Mouse (Mus musculus): ENCODE data around the gene Col1a1. TPM values are rescaled to one million over a fixed set of nuclear protein-coding genes. Genes with fewer than 3 reads are reported as not detected.

Col1a1 gene
- polyA plus RNA-seq, 1 experiment: 115 TPM

DNA sequence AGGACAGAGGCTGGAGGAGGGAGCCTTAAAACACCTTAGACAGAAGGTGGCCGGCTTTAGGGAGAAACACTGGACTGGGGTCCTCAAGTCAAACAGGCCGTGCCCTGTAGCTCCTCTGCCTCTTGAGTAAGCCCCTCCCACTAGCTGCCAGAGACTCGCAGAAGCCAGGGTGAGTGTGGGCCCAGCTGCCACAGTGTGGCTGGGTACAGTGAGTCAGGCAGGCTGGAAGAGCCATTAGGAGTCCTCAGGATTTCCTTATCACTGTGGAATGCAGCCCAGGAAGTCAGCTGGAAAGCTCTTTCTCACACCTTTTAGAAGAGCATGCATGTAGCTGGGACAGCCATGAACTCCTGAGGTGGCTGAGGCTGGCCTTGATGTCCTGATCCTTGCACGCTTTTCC is 19.5 kb upstream of the Col1a1 start:
- WGBS: 33% methylated on average over 4 of the region's 4 CpGs
- Histone ChIP-seq H3K4me3 (replicated peaks; ENCODE audit: extremely low read depth, low read depth, low read length) (no peak overlapping the region), H3K4me1 (ENCODE audit: control insufficient read depth, insufficient read depth, low read length) (peaks cover 4% of the 10 kb centered on the region)
- TF ChIP-seq CTCF (IDR thresholded peaks at IDR 0.05; ENCODE audit: insufficient read depth, low read length) (no peak), POLR2A (IDR thresholded peaks at IDR 0.05; ENCODE audit: borderline replicate concordance, extremely low read depth, low read depth, low read length) (no peak)
- peak; percentile 38 for DNase-seq

DNA sequence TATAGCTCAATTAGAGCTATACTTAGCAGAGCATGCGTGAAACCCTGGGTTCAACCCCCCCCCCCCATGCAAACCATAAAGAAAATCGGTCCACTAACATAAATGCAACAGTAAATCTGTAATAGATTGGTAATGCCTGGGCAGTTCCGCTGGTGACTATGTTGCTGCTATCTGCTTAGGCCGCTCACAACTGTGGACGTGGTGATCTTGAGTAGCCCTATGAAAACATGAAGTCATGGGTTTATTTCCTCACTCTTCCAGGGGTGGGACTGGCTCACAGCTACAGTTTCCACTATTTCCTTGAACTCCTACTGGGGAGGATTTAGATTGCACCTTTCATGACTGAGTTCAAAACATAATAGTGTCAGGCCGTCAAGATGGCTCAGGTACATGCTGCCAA is 18.3 kb upstream of the Col1a1 start:
- Histone ChIP-seq H3K4me1 (ENCODE audit: control insufficient read depth, insufficient read depth, low read length) (peaks cover 4% of the 10 kb centered on the region), H3K4me3 (replicated peaks; ENCODE audit: extremely low read depth, low read depth, low read length) (no peak overlapping the region)
- 62% methylated on average over 6 of the region's 6 CpGs for WGBS
- TF ChIP-seq POLR2A (IDR thresholded peaks at IDR 0.05; ENCODE audit: borderline replicate concordance, extremely low read depth, low read depth, low read length): no peak
- no peak for TF ChIP-seq CTCF (IDR thresholded peaks at IDR 0.05; ENCODE audit: insufficient read depth, low read length)
- DNase-seq: no peak

DNA sequence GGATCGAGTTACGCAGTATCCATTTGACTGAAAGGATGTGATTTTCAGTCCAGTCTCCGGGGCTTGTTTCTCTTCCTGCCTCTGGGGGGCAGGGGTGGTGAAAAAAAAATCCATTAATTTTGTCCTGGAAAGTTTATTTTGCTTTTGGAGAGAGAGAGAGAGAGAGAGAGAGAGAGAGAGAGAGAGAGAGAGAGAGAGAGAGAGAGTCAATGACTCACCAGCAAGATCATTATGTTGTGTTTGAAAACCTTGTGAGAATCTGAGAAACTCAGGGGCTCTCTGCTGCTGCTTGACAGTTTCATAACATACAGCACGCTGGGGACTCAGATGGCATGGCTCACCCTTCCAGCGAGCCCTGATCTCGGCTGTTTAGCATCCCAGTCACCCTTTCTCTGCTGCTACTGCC is 15.0 kb upstream of the Col1a1 start:
- TF ChIP-seq POLR2A (IDR thresholded peaks at IDR 0.05; ENCODE audit: borderline replicate concordance, extremely low read depth, low read depth, low read length) (no peak), CTCF (IDR thresholded peaks at IDR 0.05; ENCODE audit: insufficient read depth, low read length) (no peak)
- no peak for DNase-seq
- Histone ChIP-seq H3K4me1 (ENCODE audit: control insufficient read depth, insufficient read depth, low read length) (no peaks in the 10 kb centered on the region; the same call in 1 of the 2 replicates), H3K4me3 (replicated peaks; ENCODE audit: extremely low read depth, low read depth, low read length) (no peak overlapping the region)
- 25% methylated on average over 6 of the region's 6 CpGs for WGBS

DNA sequence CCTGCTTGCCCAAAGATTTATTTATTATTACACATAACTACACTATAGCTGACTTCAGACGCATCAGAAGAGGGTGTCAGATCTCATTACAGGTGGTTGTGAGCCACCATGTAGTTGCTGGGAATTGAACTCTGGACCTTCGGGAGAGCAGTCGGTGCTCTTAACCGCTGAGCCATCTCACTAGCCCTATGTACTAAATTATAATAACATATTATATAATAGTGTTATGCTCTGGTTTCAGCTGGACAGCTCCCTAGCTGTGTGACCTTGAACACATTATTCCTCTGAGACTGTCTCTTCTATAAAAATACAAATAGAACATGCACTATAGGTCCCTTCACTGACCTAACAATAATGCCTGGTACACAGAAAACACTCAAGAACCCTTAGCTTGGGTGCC is 11.0 kb upstream of the Col1a1 start:
- no peak overlapping the region for H3K4me3 ChIP-seq (replicated peaks; ENCODE audit: extremely low read depth, low read depth, low read length)
- TF ChIP-seq CTCF (IDR thresholded peaks at IDR 0.05; ENCODE audit: insufficient read depth, low read length) (no peak), POLR2A (IDR thresholded peaks at IDR 0.05; ENCODE audit: borderline replicate concordance, extremely low read depth, low read depth, low read length) (no peak)
- peaks cover 3% of the 10 kb centered on the region; the same call in 1 of the 2 replicates for H3K4me1 ChIP-seq (ENCODE audit: control insufficient read depth, insufficient read depth, low read length)
- 86% methylated on average over 4 of the region's 4 CpGs for WGBS
- no peak for DNase-seq

DNA sequence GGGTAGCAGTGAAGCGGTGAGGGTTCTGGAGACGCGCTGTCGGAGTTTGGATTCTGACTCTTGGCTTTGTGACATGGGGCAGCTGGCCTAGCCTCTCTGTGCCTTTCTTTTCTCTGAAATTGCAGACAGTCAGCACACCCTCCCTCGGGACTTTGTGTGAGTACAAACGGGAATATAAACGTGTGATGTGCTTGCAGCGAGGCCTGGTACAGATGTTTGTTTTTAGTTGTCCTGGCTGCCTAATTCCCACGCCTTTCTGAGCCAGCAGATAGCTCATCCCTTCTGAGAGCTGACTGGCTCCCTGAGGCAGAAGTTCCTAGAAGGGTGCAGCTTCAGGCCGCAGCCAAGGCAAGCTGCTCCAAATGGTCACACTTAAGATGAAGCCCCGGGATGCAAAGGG is 9.6 kb upstream of the Col1a1 start:
- DNase-seq: no peak
- H3K4me1 ChIP-seq (ENCODE audit: control insufficient read depth, insufficient read depth, low read length): peaks cover 3% of the 10 kb centered on the region; the same call in 1 of the 2 replicates
- 50% methylated on average over 11 of the region's 11 CpGs for WGBS
- H3K4me3 ChIP-seq (replicated peaks; ENCODE audit: extremely low read depth, low read depth, low read length): no peak overlapping the region
- TF ChIP-seq CTCF (IDR thresholded peaks at IDR 0.05; ENCODE audit: insufficient read depth, low read length) (no peak), POLR2A (IDR thresholded peaks at IDR 0.05; ENCODE audit: borderline replicate concordance, extremely low read depth, low read depth, low read length) (no peak)

DNA sequence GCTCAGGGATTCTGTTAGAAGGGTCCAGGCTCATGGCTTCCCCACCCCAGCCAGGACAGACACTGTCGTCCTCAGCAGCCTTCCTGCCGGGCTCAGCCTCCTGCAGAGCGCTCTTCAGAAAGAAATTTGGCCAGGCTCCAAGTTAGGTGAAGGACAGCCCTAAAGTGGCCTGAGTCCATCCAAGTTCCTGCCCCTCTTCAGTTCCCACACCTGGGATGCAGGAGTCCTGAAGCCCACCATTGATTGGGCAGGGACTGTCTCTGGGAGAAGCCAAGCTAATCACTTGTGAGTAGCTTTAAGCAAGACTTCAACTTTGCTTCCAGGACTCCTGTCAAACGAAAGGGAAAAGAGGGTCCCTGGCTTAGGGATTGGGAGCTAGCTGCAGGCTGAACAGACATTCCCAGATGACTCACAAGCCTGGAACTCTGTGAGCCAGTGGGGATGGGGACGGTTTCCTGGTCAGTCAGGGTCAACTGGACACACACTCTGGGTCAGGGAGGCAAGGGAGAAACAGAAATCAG is 8.2 kb upstream of the Col1a1 start:
- Histone ChIP-seq H3K4me3 (replicated peaks; ENCODE audit: extremely low read depth, low read depth, low read length) (no peak overlapping the region), H3K4me1 (ENCODE audit: control insufficient read depth, insufficient read depth, low read length) (peaks cover 3% of the 10 kb centered on the region; the same call in 1 of the 2 replicates)
- no peak for DNase-seq
- WGBS: 14% methylated on average over 5 of the region's 5 CpGs
- TF ChIP-seq CTCF (IDR thresholded peaks at IDR 0.05; ENCODE audit: insufficient read depth, low read length): no peak
- TF ChIP-seq POLR2A (IDR thresholded peaks at IDR 0.05; ENCODE audit: borderline replicate concordance, extremely low read depth, low read depth, low read length): no peak

DNA sequence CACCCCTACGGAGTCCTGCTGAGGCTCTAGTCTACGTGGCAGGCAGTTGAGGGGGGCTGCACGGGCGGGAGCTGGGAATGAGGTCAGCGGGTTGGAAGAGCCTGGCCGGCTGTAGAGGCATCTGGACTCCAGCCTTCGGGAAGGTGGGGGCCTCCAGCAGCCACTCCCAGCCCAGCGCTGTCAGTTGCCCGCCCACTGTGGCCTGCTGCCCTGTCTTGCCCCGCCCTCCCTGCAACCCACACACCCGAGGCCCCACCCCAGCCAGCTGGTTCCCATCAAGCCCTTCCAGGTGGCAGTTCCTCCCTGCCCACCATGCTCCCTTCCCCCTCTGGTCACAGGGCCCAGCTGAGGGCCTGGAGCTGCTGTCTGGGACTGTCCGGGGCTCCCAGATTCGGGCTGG is 7.2 kb upstream of the Col1a1 start:
- peak; percentile 66 for DNase-seq
- Histone ChIP-seq H3K4me1 (ENCODE audit: control insufficient read depth, insufficient read depth, low read length) (peaks cover 3% of the 10 kb centered on the region; the same call in 1 of the 2 replicates), H3K4me3 (replicated peaks; ENCODE audit: extremely low read depth, low read depth, low read length) (no peak overlapping the region)
- 5% methylated on average over 13 of the region's 13 CpGs for whole genome bisulfite sequencing
- TF ChIP-seq CTCF (IDR thresholded peaks at IDR 0.05; ENCODE audit: insufficient read depth, low read length) (no peak), POLR2A (IDR thresholded peaks at IDR 0.05; ENCODE audit: borderline replicate concordance, extremely low read depth, low read depth, low read length) (no peak)

DNA sequence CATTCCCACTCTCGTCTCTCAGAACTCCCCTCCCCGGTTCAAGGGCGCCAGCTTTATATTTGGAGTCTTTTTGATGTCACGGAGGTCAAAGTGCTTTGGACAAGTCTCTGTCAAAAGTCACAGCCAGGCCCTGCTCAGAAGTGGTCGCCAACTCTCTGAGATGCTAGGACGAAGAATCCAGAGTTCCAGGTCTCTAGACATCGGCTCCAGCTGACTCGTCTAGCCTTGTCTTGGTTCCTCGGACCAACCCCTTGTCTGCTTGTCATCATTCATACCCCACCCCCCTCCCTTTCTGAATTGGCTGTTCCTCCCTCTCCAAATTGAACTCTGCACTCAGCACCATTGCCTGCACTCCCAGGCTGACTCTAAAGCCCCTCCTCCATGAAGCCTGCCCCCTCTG is 6.4 kb upstream of the Col1a1 start:
- 45% methylated on average over 9 of the region's 9 CpGs for WGBS
- TF ChIP-seq CTCF (IDR thresholded peaks at IDR 0.05; ENCODE audit: insufficient read depth, low read length): no peak
- TF ChIP-seq POLR2A (IDR thresholded peaks at IDR 0.05; ENCODE audit: borderline replicate concordance, extremely low read depth, low read depth, low read length): no peak
- peaks cover 3% of the 10 kb centered on the region; the same call in 1 of the 2 replicates for H3K4me1 ChIP-seq (ENCODE audit: control insufficient read depth, insufficient read depth, low read length)
- DNase-seq: no peak
- H3K4me3 ChIP-seq (replicated peaks; ENCODE audit: extremely low read depth, low read depth, low read length): no peak overlapping the region

DNA sequence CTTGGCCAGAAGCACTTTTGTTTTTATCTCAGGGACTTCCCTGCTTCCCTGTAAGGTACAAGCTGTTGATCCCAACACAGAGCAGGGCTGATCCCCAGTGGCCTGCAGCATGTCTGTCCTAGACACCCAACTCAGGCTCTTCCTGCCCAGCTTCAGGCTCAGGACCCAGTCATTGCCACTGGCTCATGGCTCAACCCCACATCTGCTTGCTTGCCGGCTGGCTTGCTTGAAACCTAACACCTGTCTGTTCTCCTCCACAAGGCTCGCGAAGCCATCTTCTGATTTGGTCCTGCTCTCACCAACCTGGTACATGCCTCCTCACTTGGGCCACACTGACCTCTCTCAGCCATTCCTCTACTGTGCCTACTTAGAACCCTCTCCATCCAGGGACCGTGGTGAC is 5.9 kb upstream of the Col1a1 start:
- TF ChIP-seq POLR2A (IDR thresholded peaks at IDR 0.05; ENCODE audit: borderline replicate concordance, extremely low read depth, low read depth, low read length) (no peak), CTCF (IDR thresholded peaks at IDR 0.05; ENCODE audit: insufficient read depth, low read length) (no peak)
- H3K4me3 ChIP-seq (replicated peaks; ENCODE audit: extremely low read depth, low read depth, low read length): no peak overlapping the region
- DNase-seq: no peak
- H3K4me1 ChIP-seq (ENCODE audit: control insufficient read depth, insufficient read depth, low read length): peaks cover 3% of the 10 kb centered on the region; the same call in 1 of the 2 replicates
- 46% methylated on average over 4 of the region's 4 CpGs for WGBS

DNA sequence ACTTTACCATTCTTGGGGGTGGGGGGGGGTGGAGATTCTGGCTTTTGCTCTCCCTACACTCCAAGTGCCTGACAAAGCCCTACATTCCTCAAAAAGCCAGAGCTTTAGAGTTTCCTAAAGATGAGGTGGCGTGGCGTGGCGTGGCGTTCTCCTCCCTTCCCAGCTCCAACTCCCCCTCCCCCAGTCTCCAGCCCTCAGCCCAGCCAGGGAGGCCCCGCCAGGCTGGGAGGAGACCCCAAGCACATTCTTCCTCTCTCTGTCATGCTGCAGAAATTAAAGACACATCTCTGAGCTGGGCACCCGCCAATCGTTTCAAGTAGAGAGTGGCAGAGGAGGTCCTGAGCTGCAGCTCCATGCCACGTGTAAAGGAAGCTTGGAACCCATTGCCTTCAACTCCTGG is 2.4 kb upstream of the Col1a1 start:
- no peak for DNase-seq
- no peak overlapping the region for H3K4me3 ChIP-seq (replicated peaks; ENCODE audit: extremely low read depth, low read depth, low read length)
- WGBS: 21% methylated on average over 8 of the region's 8 CpGs
- TF ChIP-seq POLR2A (IDR thresholded peaks at IDR 0.05; ENCODE audit: borderline replicate concordance, extremely low read depth, low read depth, low read length) (no peak), CTCF (IDR thresholded peaks at IDR 0.05; ENCODE audit: insufficient read depth, low read length) (no peak)
- H3K4me1 ChIP-seq (ENCODE audit: control insufficient read depth, insufficient read depth, low read length): peaks cover 3% of the 10 kb centered on the region; the same call in 1 of the 2 replicates
